Comparison of ENCODE assay signal across 8 mouse cellular contexts in genomic region chr12:108554120-108554841, GRCm38 (mm10). TPM values are rescaled to one million over a fixed set of nuclear protein-coding genes. Genes with fewer than 3 reads are reported as not detected.
DNase-seq lines count a peak whose midpoint lies in the region; ATAC-seq and TF ChIP-seq lines count a peak whose summit lies in the region.

Evl (plus strand) TSS chr12:108554720.

- intact Hi-C loops in left cerebral cortex, adult 2 months (cut with DNase I), result loop anchor here (2.0 kb wide), 3 partner anchors 53 to 205 kb away; no protein-coding TSS in a partner anchor

- ATAC-seq in megakaryocyte, adult 5-6 weeks (ENCODE audit: poor library complexity, severe bottlenecking), result no peak

- H3K27ac ChIP-seq in left cerebral cortex, adult 2 months, result peak within 1 kb of the TSS; percentile 83

- H3K4me3 ChIP-seq in left cerebral cortex, adult 2 months, result peak within 1 kb of the TSS; percentile 83

- no peak for TF ChIP-seq CTCF in left cerebral cortex, adult 2 months (IDR thresholded peaks at IDR 0.05)

- DNase-seq in adrenal gland, adult (ENCODE audit: inconsistent age in 2 of 2, low spot score in 1 of 2), result peak; percentile 84 to 96
- DNase-seq in embryo, embryonic 10 days (ENCODE audit: low spot score), result peak; percentile 94
- DNase-seq in gastrocnemius, postnatal 10 days, result peak; percentile 86
- DNase-seq in hindlimb bud, embryonic 11.5 days (ENCODE audit: extremely low spot score, low read depth, low spot score), result peak; percentile 68
- DNase-seq in left cerebral cortex, adult 2 months (ENCODE audit: extremely low spot score in 1 of 2, low spot score in 2 of 2), result peak; percentile 78 to 80
- peak; percentile 93 for DNase-seq in right cerebral cortex, postnatal 10 days (ENCODE audit: low spot score in 2 of 2)
- DNase-seq in urinary bladder, postnatal 36 days (ENCODE audit: low spot score in 2 of 2), result peak; percentile 68 to 81

RNA-seq across cellular contexts. Expression of gene Evl, which starts in this region (rescaled TPM):
- 10 to 100 TPM; 46.3 to 55.1 TPM for total RNA-seq in gastrocnemius, postnatal 10 days (2021)
- 100 to 1,000 TPM; 242 to 249 TPM for total RNA-seq in left cerebral cortex, adult 2 months (2021)
- total RNA-seq in megakaryocyte, adult 5-6 weeks (2015), result 153 and 169 TPM in 2 replicates
- total RNA-seq in megakaryocyte, adult 5-6 weeks (2017), result 109 and 125 TPM in 2 replicates
